Mouse (Mus musculus): ENCODE measurements around the gene Fgd2.
"Not testable (repeated sequence)": the region's sequence is repeated elsewhere in the genome, so short reads cannot be mapped to it uniquely, and the experiment has no call there.

Gene Fgd2

GRCm38 (mm10) chr17:29368726-29369125 is 8.0 kb downstream of the Fgd2 start:
- peak in 1 of 2 experiments; percentile 59 for DNase-seq

- peak; percentile 93 to 97 for DNase-seq
Measured at GRCm38 (mm10) chr17:29370984-29371723, 10.4 kb downstream of the Fgd2 start.

GRCm38 (mm10) chr17:29375871-29376270 is 15.2 kb downstream of the Fgd2 start:
- DNase-seq: no peak

- DNase-seq: no peak
Measured at GRCm38 (mm10) chr17:29378056-29378455, 17.3 kb downstream of the Fgd2 start.

GRCm38 (mm10) chr17:29380241-29380640 is 19.5 kb downstream of the Fgd2 start:
- no peak for DNase-seq

GRCm38 (mm10) chr17:29381472-29381871 is 20.8 kb downstream of the Fgd2 start:
- DNase-seq: peak; percentile 82 to 88

- DNase-seq: no peak
Measured at GRCm38 (mm10) chr17:29382417-29382816, 21.7 kb downstream of the Fgd2 start.

GRCm38 (mm10) chr17:29383923-29384322 is 23.2 kb downstream of the Fgd2 start:
- DNase-seq: no peak

GRCm38 (mm10) chr17:29384850-29385438 is 24.2 kb downstream of the Fgd2 start:
- peak; percentile 85 to 92 for DNase-seq

GRCm38 (mm10) chr17:29385746-29386145 is 25.0 kb downstream of the Fgd2 start:
- DNase-seq: no peak

- DNase-seq: peak in 1 of 2 experiments; percentile 52
Measured at GRCm38 (mm10) chr17:29388978-29389377, 28.3 kb downstream of the Fgd2 start.

- no peak for DNase-seq
Measured at GRCm38 (mm10) chr17:29391280-29391679, 30.6 kb downstream of the Fgd2 start.

- no peak for DNase-seq
Measured at GRCm38 (mm10) chr17:29393335-29394089, 32.8 kb downstream of the Fgd2 start.

GRCm38 (mm10) chr17:29394106-29394760 is 33.5 kb downstream of the Fgd2 start:
- no peak for DNase-seq

- not testable (repeated sequence) for DNase-seq
Measured at GRCm38 (mm10) chr17:29394761-29395160, 34.0 kb downstream of the Fgd2 start.

GRCm38 (mm10) chr17:29395381-29395780 is 34.7 kb downstream of the Fgd2 start:
- peak in 1 of 2 experiments; percentile 50 for DNase-seq

- no peak for DNase-seq
Measured at GRCm38 (mm10) chr17:29396056-29396799, 35.5 kb downstream of the Fgd2 start.

- DNase-seq: peak; percentile 77 to 86
Measured at GRCm38 (mm10) chr17:29396821-29397242, 36.1 kb downstream of the Fgd2 start.

GRCm38 (mm10) chr17:29397480-29398433 is 37.0 kb downstream of the Fgd2 start:
- peak; percentile 87 to 93 for DNase-seq

- DNase-seq: no peak
Measured at GRCm38 (mm10) chr17:29398434-29399026, 37.8 kb downstream of the Fgd2 start.

Measured in kidney, postnatal 25 days (tissue).